Mouse (Mus musculus) C2C12 (cell line): Measurements from ENCODE around the gene Jagn1. TPM values are rescaled to one million over a fixed set of nuclear protein-coding genes. Genes with fewer than 3 reads are reported as not detected.
A peak's percentile ranks its signal among the peaks of the same experiment; 100 is the strongest.

Source experiments
- H3K27me3 ChIP-seq: one replicate; pipeline ENCODE4 v1.6.1; 2011; ENCODE audit not compliant: control insufficient read depth, insufficient read depth, insufficient read length
- H3K36me3 ChIP-seq: one replicate; pipeline ENCODE4 v1.6.1; 2011; ENCODE audit not compliant: control insufficient read depth, insufficient read depth
- H3K4me3 ChIP-seq: one replicate; pipeline ENCODE4 v1.5.1; 2011; ENCODE audit warnings: mild to moderate bottlenecking, control low read depth; ENCODE audit not compliant: poor library complexity, insufficient read depth, severe bottlenecking
- H3K79me2 ChIP-seq: one replicate; pipeline ENCODE4 v1.6.1; 2011; ENCODE audit not compliant: control insufficient read depth, insufficient read depth
- H3K79me3 ChIP-seq: one replicate; pipeline ENCODE4 v1.6.1; 2011; ENCODE audit warnings: low read depth, control low read depth
- H3ac ChIP-seq: one replicate; pipeline ENCODE3; 2011; ENCODE audit warnings: low read depth; ENCODE audit not compliant: control insufficient read depth, insufficient read length
- CEBPB ChIP-seq: IDR thresholded peaks from one replicate; pipeline ENCODE4 v1.6.1; 2011; ENCODE audit warnings: low read depth, mild to moderate bottlenecking, control low read depth, moderate library complexity
- CTCF ChIP-seq: IDR thresholded peaks from one replicate; pipeline ENCODE4 v1.5.1; 2011; ENCODE audit not compliant: control insufficient read depth, insufficient read depth, insufficient read length
- FOSL1 ChIP-seq: IDR thresholded peaks from one replicate; pipeline ENCODE4 v1.8.0; 2011; ENCODE audit warnings: mild to moderate bottlenecking, low read length; ENCODE audit not compliant: poor library complexity, insufficient read depth, severe bottlenecking
- MAX ChIP-seq: IDR thresholded peaks from one replicate; pipeline ENCODE4 v1.6.1; 2011; ENCODE audit warnings: mild to moderate bottlenecking, control low read depth
- MYOD1 ChIP-seq: IDR thresholded peaks from one replicate; pipeline ENCODE4 v1.6.1; 2011; ENCODE audit warnings: low read depth; ENCODE audit not compliant: control insufficient read depth, insufficient read length
- MYOG ChIP-seq: IDR thresholded peaks from one replicate; pipeline ENCODE4 v1.6.1; 2011; ENCODE audit not compliant: control insufficient read depth, insufficient read length; ENCODE audit errors: extremely low read depth
- USF1 ChIP-seq: IDR thresholded peaks from one replicate; pipeline ENCODE4 v1.6.1; 2011; ENCODE audit warnings: low read depth, mild to moderate bottlenecking, control low read depth, moderate library complexity
- polyA plus RNA-seq: library from polyadenylated mRNA; unstranded; fragments of >200 nt; fragmentation: generic; extraction: Trizol; gene quantifications from one replicate; pipeline ENCODE4 v1.2.1, GENCODE M21; 2012; ENCODE audit warnings: missing spikeins

The Jagn1 gene
- polyA plus RNA-seq, 1 experiment, result 76.4 TPM

DNA sequence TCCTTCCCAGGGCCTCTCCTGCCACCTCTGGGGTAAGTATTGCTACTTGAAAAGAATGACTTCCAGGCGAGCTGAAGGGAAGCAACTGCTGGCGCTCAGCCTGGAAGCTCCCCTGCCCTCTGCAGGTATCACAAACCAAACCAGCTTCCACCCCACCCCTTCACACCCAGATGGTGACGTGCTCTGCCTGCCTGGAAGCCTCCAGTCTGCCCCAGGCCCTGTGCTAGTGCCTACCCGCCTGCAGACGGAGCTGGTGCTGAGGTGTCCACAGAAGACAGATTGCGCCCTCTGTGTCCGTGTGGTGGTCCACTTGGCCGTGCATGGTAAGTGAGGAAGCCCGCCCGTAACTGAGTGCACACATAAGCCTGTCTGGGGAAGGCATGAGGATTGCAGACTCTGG lies 29.7 kb downstream of the Jagn1 start:
- Histone ChIP-seq H3K79me2 (no peaks in the 10 kb centered on the region), H3K36me3 (no peaks in the 10 kb centered on the region), H3K4me3 (peak overlapping the region; percentile 39), H3K79me3 (peaks cover 1% of the 10 kb centered on the region), H3ac (peak overlapping the region; percentile 59), H3K27me3 (no peaks in the 10 kb centered on the region)
- TF ChIP-seq MYOD1 (no peak), MYOG (no peak), FOSL1 (no peak), CTCF (no peak), CEBPB (no peak), USF1 (no peak), MAX (no peak)

DNA sequence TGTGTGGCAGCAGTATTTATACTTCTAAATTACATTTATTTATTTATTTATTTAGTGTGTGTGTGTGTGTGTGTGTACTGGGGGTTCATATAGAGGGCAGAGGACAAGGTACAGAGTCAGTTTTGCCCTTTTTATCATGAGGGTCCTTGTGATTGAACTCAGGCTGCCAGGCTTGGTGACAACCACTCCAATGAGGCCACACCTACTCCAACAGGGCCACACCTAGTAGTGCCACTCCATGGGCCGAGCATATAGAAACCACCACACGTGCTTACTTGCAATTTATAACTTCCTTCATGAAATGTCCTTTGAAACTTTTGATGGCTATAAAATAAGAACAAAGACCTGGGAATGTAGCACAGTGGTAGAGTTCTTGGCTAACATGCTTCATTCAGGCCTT lies 30.9 kb downstream of the Jagn1 start:
- TF ChIP-seq MYOD1 (no peak), CTCF (no peak), FOSL1 (no peak), MAX (no peak), MYOG (no peak), USF1 (no peak), CEBPB (no peak)
- Histone ChIP-seq H3K79me2 (no peaks in the 10 kb centered on the region), H3K36me3 (no peaks in the 10 kb centered on the region), H3K4me3 (no peak overlapping the region), H3K79me3 (peaks cover 1% of the 10 kb centered on the region), H3K27me3 (no peaks in the 10 kb centered on the region), H3ac (no peak overlapping the region)

- no peak overlapping the region for H3ac ChIP-seq
- TF ChIP-seq MYOG (no peak), CTCF (no peak), USF1 (no peak), MAX (no peak), MYOD1 (no peak), CEBPB (no peak), FOSL1 (no peak)
- no peaks in the 10 kb centered on the region for H3K36me3 ChIP-seq
- H3K79me3 ChIP-seq, result peaks cover 1% of the 10 kb centered on the region
- no peaks in the 10 kb centered on the region for H3K79me2 ChIP-seq
- H3K27me3 ChIP-seq, result no peaks in the 10 kb centered on the region
- no peak overlapping the region for H3K4me3 ChIP-seq
These were observed 31.3 kb downstream of the Jagn1 start for GRCm38 (mm10) chr6:113473715-113474114.

- Histone ChIP-seq H3K4me3 (no peak overlapping the region), H3K27me3 (no peaks in the 10 kb centered on the region), H3K79me2 (no peaks in the 10 kb centered on the region), H3K79me3 (no peaks in the 10 kb centered on the region), H3K36me3 (no peaks in the 10 kb centered on the region), H3ac (no peak overlapping the region)
- TF ChIP-seq MYOG, result no peak
- no peak for TF ChIP-seq MYOD1
- TF ChIP-seq FOSL1, result no peak
- TF ChIP-seq CTCF, result no peak
- no peak for TF ChIP-seq MAX
- TF ChIP-seq CEBPB, result no peak
- TF ChIP-seq USF1, result no peak
These were observed 35.0 kb downstream of the Jagn1 start for GRCm38 (mm10) chr6:113477353-113477752.

- no peaks in the 10 kb centered on the region for H3K27me3 ChIP-seq
- no peak overlapping the region for H3K4me3 ChIP-seq
- H3K79me3 ChIP-seq, result no peaks in the 10 kb centered on the region
- no peaks in the 10 kb centered on the region for H3K79me2 ChIP-seq
- H3K36me3 ChIP-seq, result no peaks in the 10 kb centered on the region
- no peak overlapping the region for H3ac ChIP-seq
- TF ChIP-seq MYOD1, result no peak
- TF ChIP-seq USF1, result no peak
- TF ChIP-seq CEBPB, result no peak
- TF ChIP-seq FOSL1, result no peak
- TF ChIP-seq CTCF, result no peak
- no peak for TF ChIP-seq MAX
- TF ChIP-seq MYOG, result no peak
These were observed 36.5 kb downstream of the Jagn1 start for GRCm38 (mm10) chr6:113478906-113479305.

GRCm38 (mm10) chr6:113480555-113481373 lies 38.4 kb downstream of the Jagn1 start:
- TF ChIP-seq MAX (no peak), CEBPB (no peak), USF1 (peak; percentile 65), MYOD1 (peak; percentile 87), FOSL1 (no peak), MYOG (no peak), CTCF (no peak)
- Histone ChIP-seq H3ac (no peak overlapping the region), H3K36me3 (no peaks in the 10 kb centered on the region), H3K4me3 (no peak overlapping the region), H3K27me3 (no peaks in the 10 kb centered on the region), H3K79me3 (no peaks in the 10 kb centered on the region), H3K79me2 (no peaks in the 10 kb centered on the region)
